Mouse (Mus musculus) CH12.LX (cell line): Measurements from ENCODE around the gene Upk3a. TPM values are rescaled to one million over a fixed set of nuclear protein-coding genes. Genes with fewer than 3 reads are reported as not detected.

ENCODE experiments used
- DNase-seq: peaks from one replicate; pipeline ENCODE4 v3.0.0-alpha.2; 2013; ENCODE audit errors: extremely low read depth
- H3K27ac ChIP-seq: 2 replicates; pipeline ENCODE4 v1.5.1; 2012; ENCODE audit warnings: low read depth, mild to moderate bottlenecking, control low read depth, moderate library complexity; ENCODE audit not compliant: insufficient read depth
- H3K27me3 ChIP-seq: replicated peaks from 2 replicates; pipeline ENCODE3; 2012; ENCODE audit warnings: inconsistent platforms
- H3K36me3 ChIP-seq, 2 experiments: replicated peaks in 1 of 2; 2 replicates each; pipeline versions ENCODE3 to v1.6.1; 2012; ENCODE audit warnings: inconsistent platforms in 1 of 2, low read length in 1 of 2, mild to moderate bottlenecking in 1 of 2, mixed read lengths in 1 of 2, moderate library complexity in 1 of 2; ENCODE audit not compliant: control insufficient read depth in 1 of 2, insufficient read depth in 1 of 2
- H3K4me1 ChIP-seq, 2 experiments: 2 replicates each; pipeline ENCODE4 v1.6.1; 2012; ENCODE audit warnings: inconsistent platforms in 1 of 2, moderate library complexity in 1 of 2; ENCODE audit not compliant: insufficient read depth in 2 of 2, control insufficient read depth in 1 of 2
- H3K4me2 ChIP-seq: 2 replicates; pipeline ENCODE4 v1.6.1; 2012; ENCODE audit warnings: low read depth, mild to moderate bottlenecking, control low read depth; ENCODE audit not compliant: poor library complexity, insufficient read depth, severe bottlenecking
- H3K4me3 ChIP-seq, 3 experiments: fragments of 150-350 bp in 1 of 3; sonication (generic) in 1 of 3; replicated peaks in 1 of 3; 2 replicates each; pipeline versions ENCODE3 to v1.5.1; 2011 to 2012; ENCODE audit warnings: low read depth in 2 of 3, low read length in 2 of 3, mild to moderate bottlenecking in 2 of 3, moderate library complexity in 2 of 3, control low read depth in 1 of 3, improper control_type of control experiment in 1 of 3, inconsistent platforms in 1 of 3, mixed read lengths in 1 of 3; ENCODE audit not compliant: poor library complexity in 1 of 3
- H3K79me2 ChIP-seq: replicated peaks from 2 replicates; pipeline ENCODE4 v1.6.1; 2012; ENCODE audit warnings: mild to moderate bottlenecking, moderate library complexity; ENCODE audit not compliant: control insufficient read depth, poor library complexity, insufficient read depth, severe bottlenecking; ENCODE audit errors: extremely low read depth
- H3K9ac ChIP-seq: 2 replicates; pipeline ENCODE4 v1.6.1; 2012; ENCODE audit warnings: low read depth, mild to moderate bottlenecking, control low read depth, moderate library complexity; ENCODE audit not compliant: insufficient read depth
- H3K9me3 ChIP-seq: replicated peaks from 2 replicates; pipeline ENCODE3; 2012; ENCODE audit warnings: low read length, inconsistent platforms, mixed read lengths
- BHLHE40 ChIP-seq: IDR thresholded peaks from 2 replicates; pipeline ENCODE4 v1.6.1; 2011; ENCODE audit warnings: mild to moderate bottlenecking, low read depth, low read length, improper control_type of control experiment
- CHD1 ChIP-seq: IDR thresholded peaks from 2 replicates; pipeline ENCODE4 v1.6.1; 2012; ENCODE audit warnings: low read depth, low read length, improper control_type of control experiment, inconsistent platforms
- CHD2 ChIP-seq: IDR thresholded peaks from 2 replicates; pipeline ENCODE4 v1.6.1; 2011; ENCODE audit warnings: low read length, improper control_type of control experiment
- CTCF ChIP-seq, 2 experiments: IDR thresholded peaks in 1 of 2; conservative IDR thresholded peaks in 1 of 2; 2 replicates each; pipeline ENCODE4 v1.5.1; 2011 to 2012; ENCODE audit warnings: low read depth in 2 of 2, low read length in 2 of 2, improper control_type of control experiment in 1 of 2, inconsistent platforms in 1 of 2, mild to moderate bottlenecking in 1 of 2, moderate library complexity in 1 of 2
- E2F4 ChIP-seq: IDR thresholded peaks from 2 replicates; pipeline ENCODE4 v1.6.1; 2011; ENCODE audit warnings: low read depth, low read length, improper control_type of control experiment; ENCODE audit not compliant: insufficient replicate concordance
- ELF1 ChIP-seq: IDR thresholded peaks from 2 replicates; pipeline ENCODE4 v1.6.1; 2014; ENCODE audit warnings: low read depth, mild to moderate bottlenecking, inconsistent platforms, low read length, improper control_type of control experiment
- EP300 ChIP-seq: IDR thresholded peaks from 2 replicates; pipeline ENCODE4 v1.6.1; 2011; ENCODE audit warnings: low read length, improper control_type of control experiment
- ETS1 ChIP-seq: conservative IDR thresholded peaks from 2 replicates; pipeline ENCODE4 v1.6.1; 2012; ENCODE audit warnings: low read depth, mild to moderate bottlenecking, inconsistent platforms, low read length, improper control_type of control experiment, moderate library complexity
- HCFC1 ChIP-seq: IDR thresholded peaks from 2 replicates; pipeline ENCODE4 v1.6.1; 2012; ENCODE audit warnings: low read depth, mild to moderate bottlenecking, inconsistent platforms, low read length, improper control_type of control experiment
- JUN ChIP-seq: IDR thresholded peaks from 2 replicates; pipeline ENCODE4 v1.6.1; 2011; ENCODE audit warnings: low read depth, mild to moderate bottlenecking, low read length, improper control_type of control experiment, moderate library complexity; ENCODE audit not compliant: insufficient read depth
- JUND ChIP-seq: conservative IDR thresholded peaks from 2 replicates; pipeline ENCODE4 v1.6.1; 2011; ENCODE audit warnings: low read depth, low read length, improper control_type of control experiment
- KAT2A ChIP-seq: IDR thresholded peaks from 2 replicates; pipeline ENCODE4 v1.6.1; 2012; ENCODE audit warnings: low read length, improper control_type of control experiment, inconsistent platforms; ENCODE audit not compliant: insufficient replicate concordance
- MAFK ChIP-seq: IDR thresholded peaks from 2 replicates; pipeline ENCODE4 v1.6.1; 2011; ENCODE audit warnings: low read length, improper control_type of control experiment; ENCODE audit not compliant: insufficient replicate concordance
- MEF2A ChIP-seq: IDR thresholded peaks from 2 replicates; pipeline ENCODE4 v1.6.1; 2014; ENCODE audit warnings: low read depth, mild to moderate bottlenecking, inconsistent platforms, low read length, improper control_type of control experiment, borderline replicate concordance
- MXI1 ChIP-seq: IDR thresholded peaks from 2 replicates; pipeline ENCODE4 v1.6.1; 2011; ENCODE audit warnings: mild to moderate bottlenecking, low read depth, low read length, improper control_type of control experiment
- MYC ChIP-seq: IDR thresholded peaks from 2 replicates; pipeline ENCODE4 v1.6.1; 2011; ENCODE audit warnings: low read depth, mild to moderate bottlenecking, improper control_type of control experiment, low read length
- NELFE ChIP-seq: IDR thresholded peaks from 2 replicates; pipeline ENCODE4 v1.6.1; 2011; ENCODE audit warnings: low read depth, low read length, improper control_type of control experiment
- NRF1 ChIP-seq: IDR thresholded peaks from 2 replicates; pipeline ENCODE4 v1.6.1; 2014; ENCODE audit warnings: low read depth, mild to moderate bottlenecking, inconsistent platforms, low read length, improper control_type of control experiment, moderate library complexity
- PAX5 ChIP-seq: IDR thresholded peaks from 2 replicates; pipeline ENCODE4 v1.6.1; 2012; ENCODE audit warnings: low read length, inconsistent platforms, mixed read lengths
- POLR2AphosphoS2 ChIP-seq: IDR thresholded peaks from 2 replicates; pipeline ENCODE4 v1.6.1; 2011; ENCODE audit warnings: low read depth, low read length, improper control_type of control experiment
- RAD21 ChIP-seq: IDR thresholded peaks from 2 replicates; pipeline ENCODE4 v1.6.1; 2011; ENCODE audit warnings: low read depth, mild to moderate bottlenecking, low read length, improper control_type of control experiment, moderate library complexity
- RCOR1 ChIP-seq: conservative IDR thresholded peaks from 2 replicates; pipeline ENCODE4 v1.6.1; 2012; ENCODE audit warnings: low read depth, mild to moderate bottlenecking, inconsistent platforms, low read length, improper control_type of control experiment
- SIN3A ChIP-seq: IDR thresholded peaks from 2 replicates; pipeline ENCODE4 v1.6.1; 2012; ENCODE audit warnings: low read length, improper control_type of control experiment, inconsistent platforms
- UBTF ChIP-seq: IDR thresholded peaks from 2 replicates; pipeline ENCODE4 v1.6.1; 2012; ENCODE audit warnings: low read depth, mild to moderate bottlenecking, inconsistent platforms, low read length, improper control_type of control experiment, moderate library complexity
- USF1 ChIP-seq: IDR thresholded peaks from 2 replicates; pipeline ENCODE4 v1.6.1; 2014; ENCODE audit warnings: low read depth, mild to moderate bottlenecking, inconsistent platforms, low read length, improper control_type of control experiment
- USF2 ChIP-seq: conservative IDR thresholded peaks from 2 replicates; pipeline ENCODE4 v1.6.1; 2011; ENCODE audit warnings: low read depth, low read length, improper control_type of control experiment
- ZC3H11A ChIP-seq: IDR thresholded peaks from 2 replicates; pipeline ENCODE4 v1.6.1; 2012; ENCODE audit warnings: low read depth, mild to moderate bottlenecking, inconsistent platforms, low read length, improper control_type of control experiment
- ZKSCAN1 ChIP-seq: IDR thresholded peaks from 2 replicates; pipeline ENCODE4 v1.6.1; 2012; ENCODE audit warnings: low read depth, inconsistent platforms, low read length, improper control_type of control experiment, borderline replicate concordance
- ZMIZ1 ChIP-seq: IDR thresholded peaks from 2 replicates; pipeline ENCODE4 v1.6.1; 2012; ENCODE audit warnings: low read depth, mild to moderate bottlenecking, inconsistent platforms, low read length, improper control_type of control experiment
- ZNF384 ChIP-seq: IDR thresholded peaks from 2 replicates; pipeline ENCODE4 v1.6.1; 2012; ENCODE audit warnings: low read depth, low read length, improper control_type of control experiment, inconsistent platforms
- dilution Hi-C: fragments of 300-500 bp; cut with MboI; formaldehyde crosslinking; loops from 2 replicates; pipeline ENCODE4 v1.14.3; 2020; ENCODE audit warnings: low sequenced_read_pairs; ENCODE audit not compliant: extremely low pct_unique_long_range_greater_than_20kb, extremely low pct_ligation_motif_present
- in situ Hi-C: fragments of 300-500 bp; cut with MboI; formaldehyde crosslinking; loops from 3 replicates; pipeline ENCODE4 v1.14.3; 2019; ENCODE audit warnings: low sequenced_read_pairs, low pct_ligation_motif_present, low pct_unique_long_range_greater_than_20kb, mixed read lengths
- polyA plus RNA-seq: library from polyadenylated mRNA; unstranded; fragments of >175 nt; gene quantifications from 2 replicates; pipeline ENCODE4 v1.2.1, GENCODE M21; 2012; ENCODE audit warnings: low read depth; ENCODE audit not compliant: insufficient read length
- total RNA-seq, 2 experiments: library from RNA; depleted of rRNA; stranded (reverse); fragments of 300-350 nt in 1 of 2; fragments of >200 nt in 1 of 2; gene quantifications; 2 replicates each; pipeline ENCODE4 v1.2.3; 2012 to 2014

The Upk3a gene
- total RNA-seq (2012; rRNA removed) (not detected in 2 replicates), total RNA-seq (2014; rRNA removed) (not detected in 2 replicates), polyA plus RNA-seq (not detected in 2 replicates)

- no peak for DNase-seq
- Histone ChIP-seq H3K4me2 (no peak within 1 kb of the TSS), H3K79me2 (no peaks in the 10 kb centered on the region), H3K9me3 (no peaks in the 10 kb centered on the region), H3K4me1 (0 out of 4 replicates have a peak, but pooled peaks cover 0 to 6% of the 10 kb centered on the region in 2 experiments), H3K4me3 (no peak within 1 kb of the TSS), H3K9ac (no peak within 1 kb of the TSS), H3K27me3 (peaks cover 58% of the 10 kb centered on the region), H3K27ac (no peak within 1 kb of the TSS), H3K36me3 (no peaks in the 10 kb centered on the region)
- in situ Hi-C loops = no loop called here
- no peak for TF ChIP-seq ETS1
- no peak for TF ChIP-seq MAFK
- no peak for TF ChIP-seq USF1
- no peak for TF ChIP-seq JUND
- TF ChIP-seq NRF1 = no peak
- no peak for TF ChIP-seq KAT2A
- no peak for TF ChIP-seq RAD21
- TF ChIP-seq EP300 = no peak
- no peak for TF ChIP-seq NELFE
- no peak for TF ChIP-seq SIN3A
- TF ChIP-seq MYC = no peak
- no peak for TF ChIP-seq ELF1
- no peak for TF ChIP-seq E2F4
- TF ChIP-seq CHD2 = no peak
- no peak for TF ChIP-seq PAX5
- no peak for TF ChIP-seq MXI1
- TF ChIP-seq MEF2A = no peak
- TF ChIP-seq POLR2AphosphoS2 = no peak
- no peak for TF ChIP-seq JUN
- dilution Hi-C loops = no loop called here
These were observed at the start of gene Upk3a for GRCm38 (mm10) chr15:85016951-85017664. Upk3a (plus strand) TSS chr15:85017141.

- in situ Hi-C loops = no loop called here
These were observed 48.4 kb upstream of the Upk3a start for GRCm38 (mm10) chr15:84968534-84968933.

More at GRCm38 (mm10) chr15:84968534-84968933, 48.4 kb upstream of the Upk3a start:
- Histone ChIP-seq H3K27ac (no peak overlapping the region), H3K79me2 (no peaks in the 10 kb centered on the region), H3K4me1 (0 out of 4 replicates have a peak, but pooled peaks cover 0 to 7% of the 10 kb centered on the region in 2 experiments), H3K9ac (no peak overlapping the region), H3K27me3 (no peaks in the 10 kb centered on the region), H3K36me3 (peaks cover 0 to 17% of the 10 kb centered on the region in 2 experiments), H3K4me3 (no peak overlapping the region), H3K4me2 (no peak overlapping the region), H3K9me3 (no peaks in the 10 kb centered on the region)
- dilution Hi-C loops = no loop called here
- TF ChIP-seq PAX5 (no peak), CHD1 (no peak), ZNF384 (no peak), BHLHE40 (no peak), ZKSCAN1 (no peak), USF2 (no peak), RCOR1 (no peak), UBTF (no peak), CTCF (conservative IDR thresholded peaks at IDR 0.05 in 1 of 2, IDR thresholded peaks at IDR 0.05 in 1 of 2; ENCODE audit: low read depth in 2 of 2, low read length in 2 of 2) (no peak), HCFC1 (no peak), MAFK (no peak), JUND (no peak), ZC3H11A (no peak), MXI1 (no peak), ZMIZ1 (no peak), POLR2AphosphoS2 (no peak)
- no peak for DNase-seq
